Mouse (Mus musculus): Measurements from ENCODE around the gene Pole3. TPM values are rescaled to one million over a fixed set of nuclear protein-coding genes. Genes with fewer than 3 reads are reported as not detected.

Pole3 gene
- total and polyA plus RNA-seq, 3 experiments = 32.1 to 87.5 (median 69.8) TPM

DNA sequence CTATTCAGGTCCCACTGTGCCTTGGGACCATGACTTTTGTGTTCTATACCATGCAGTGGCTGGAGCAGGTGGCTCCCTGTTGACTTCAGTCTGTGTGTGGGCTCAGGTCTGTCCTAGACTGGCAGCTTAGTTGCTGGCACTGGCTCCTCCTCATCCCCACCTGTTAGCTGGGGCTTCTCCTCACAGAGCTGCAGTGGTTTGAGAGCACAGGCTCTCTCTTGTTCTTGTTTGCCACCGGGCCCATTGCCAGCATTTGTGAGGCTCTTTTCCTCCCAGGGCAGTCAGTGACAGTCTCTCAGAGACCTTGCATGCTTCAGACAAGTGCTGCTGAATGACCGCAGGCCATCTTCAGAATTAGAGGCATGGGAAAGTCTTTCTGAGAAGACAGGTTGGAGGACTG, 32.2 kb downstream of the Pole3 start:
- in situ Hi-C loops (cut with MboI; ENCODE audit: low pct_ligation_motif_present, low pct_unique_long_range_greater_than_20kb, low sequenced_read_pairs) = no loop called here

DNA sequence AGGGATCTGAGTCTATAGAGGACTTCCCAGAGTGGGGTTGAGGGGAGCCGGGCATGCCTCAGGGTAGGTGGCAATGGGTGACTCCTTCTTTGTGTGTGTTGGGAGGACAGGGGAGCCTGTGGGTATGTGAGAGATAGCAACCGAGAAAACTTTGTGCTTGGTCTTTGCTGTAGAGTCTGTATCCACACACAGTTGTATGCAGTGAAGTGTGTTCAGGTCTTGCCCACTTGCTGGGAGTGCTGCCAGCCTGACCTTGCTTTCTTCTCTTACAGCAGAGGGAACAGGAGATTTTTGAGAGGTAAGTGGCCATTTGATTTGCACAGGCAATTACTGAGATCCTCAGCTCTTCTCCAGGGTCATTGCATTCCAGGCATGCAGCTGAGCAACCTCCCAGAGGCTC, 37.0 kb downstream of the Pole3 start:
- in situ Hi-C loops (cut with MboI; ENCODE audit: low pct_ligation_motif_present, low pct_unique_long_range_greater_than_20kb, low sequenced_read_pairs) (no loop called here), dilution Hi-C loops (cut with MboI; ENCODE audit: extremely low pct_ligation_motif_present, extremely low pct_unique_long_range_greater_than_20kb, low sequenced_read_pairs) (no loop called here)
- no peak overlapping the region for H3K4me3 ChIP-seq (replicated peaks in 1 of 3; ENCODE audit: low read depth in 2 of 3, low read length in 2 of 3, poor library complexity in 1 of 3)
- no peak for DNase-seq (ENCODE audit: extremely low read depth)
- H3K9me3 ChIP-seq (replicated peaks; ENCODE audit: low read length) = no peaks in the 10 kb centered on the region
- H3K27ac ChIP-seq (ENCODE audit: insufficient read depth, low read depth) = no peak overlapping the region
- no peaks in the 10 kb centered on the region for H3K36me3 ChIP-seq (replicated peaks in 1 of 2; ENCODE audit: control insufficient read depth in 1 of 2, insufficient read depth in 1 of 2, low read length in 1 of 2)
- no peak for TF ChIP-seq SMC3 (IDR thresholded peaks at IDR 0.05; ENCODE audit: low read depth, low read length)
- no peak for TF ChIP-seq BHLHE40 (IDR thresholded peaks at IDR 0.05; ENCODE audit: low read depth, low read length)
- no peak for TF ChIP-seq ZNF384 (IDR thresholded peaks at IDR 0.05; ENCODE audit: low read depth, low read length)
- TF ChIP-seq RCOR1 (conservative IDR thresholded peaks at IDR 0.05; ENCODE audit: low read depth, low read length) = no peak
- no peak for TF ChIP-seq PAX5 (IDR thresholded peaks at IDR 0.05; ENCODE audit: low read length)
- TF ChIP-seq EP300 (IDR thresholded peaks at IDR 0.05; ENCODE audit: low read length) = no peak
- TF ChIP-seq NRF1 (IDR thresholded peaks at IDR 0.05; ENCODE audit: low read depth, low read length) = no peak
- no peak for TF ChIP-seq USF2 (conservative IDR thresholded peaks at IDR 0.05; ENCODE audit: low read depth, low read length)
- TF ChIP-seq USF1 (IDR thresholded peaks at IDR 0.05; ENCODE audit: low read depth, low read length) = no peak
- no peak for TF ChIP-seq UBTF (IDR thresholded peaks at IDR 0.05; ENCODE audit: low read depth, low read length)
- no peak for TF ChIP-seq MAFK (IDR thresholded peaks at IDR 0.05; ENCODE audit: insufficient replicate concordance, low read length)
- no peak for TF ChIP-seq TCF12 (IDR thresholded peaks at IDR 0.05; ENCODE audit: low read depth, low read length)
- no peak for TF ChIP-seq SIN3A (IDR thresholded peaks at IDR 0.05; ENCODE audit: low read length)
- TF ChIP-seq MYC (IDR thresholded peaks at IDR 0.05; ENCODE audit: low read depth, low read length) = no peak
- no peak for TF ChIP-seq MEF2A (IDR thresholded peaks at IDR 0.05; ENCODE audit: borderline replicate concordance, low read depth, low read length)
- TF ChIP-seq CHD1 (IDR thresholded peaks at IDR 0.05; ENCODE audit: low read depth, low read length) = no peak
- TF ChIP-seq CTCF (conservative IDR thresholded peaks at IDR 0.05 in 1 of 2, IDR thresholded peaks at IDR 0.05 in 1 of 2; ENCODE audit: low read depth in 2 of 2, low read length in 2 of 2) = no peak
- TF ChIP-seq MAZ (IDR thresholded peaks at IDR 0.05; ENCODE audit: low read depth, low read length) = no peak
- no peak overlapping the region for H3K9ac ChIP-seq (ENCODE audit: insufficient read depth, low read depth)
- H3K79me2 ChIP-seq (replicated peaks; ENCODE audit: control insufficient read depth, extremely low read depth, insufficient read depth, poor library complexity, severe bottlenecking) = no peaks in the 10 kb centered on the region
- no peaks in the 10 kb centered on the region for H3K27me3 ChIP-seq (replicated peaks)
- no peak overlapping the region for H3K4me2 ChIP-seq (ENCODE audit: insufficient read depth, low read depth, poor library complexity, severe bottlenecking)
- peaks cover 0 to 19% of the 10 kb centered on the region in 2 experiments; a peak in 2 of 4 replicates for H3K4me1 ChIP-seq (ENCODE audit: control insufficient read depth in 1 of 2, insufficient read depth in 2 of 2)

More for the DNA sequence above, 32.2 kb downstream of the Pole3 start:
- dilution Hi-C loops (cut with MboI; ENCODE audit: extremely low pct_ligation_motif_present, extremely low pct_unique_long_range_greater_than_20kb, low sequenced_read_pairs) = no loop called here
- Histone ChIP-seq H3K9me3 (replicated peaks; ENCODE audit: low read length) (no peaks in the 10 kb centered on the region), H3K4me3 (replicated peaks in 1 of 3; ENCODE audit: low read depth in 2 of 3, low read length in 2 of 3, poor library complexity in 1 of 3) (no peak overlapping the region), H3K27ac (ENCODE audit: insufficient read depth, low read depth) (no peak overlapping the region), H3K79me2 (replicated peaks; ENCODE audit: control insufficient read depth, extremely low read depth, insufficient read depth, poor library complexity, severe bottlenecking) (no peaks in the 10 kb centered on the region), H3K36me3 (replicated peaks in 1 of 2; ENCODE audit: control insufficient read depth in 1 of 2, insufficient read depth in 1 of 2, low read length in 1 of 2) (peaks cover 0 to 1% of the 10 kb centered on the region in 2 experiments), H3K27me3 (replicated peaks) (no peaks in the 10 kb centered on the region), H3K4me1 (ENCODE audit: control insufficient read depth in 1 of 2, insufficient read depth in 2 of 2) (peaks cover 2 to 4% of the 10 kb centered on the region in 2 experiments; a peak in 3 of 4 replicates), H3K4me2 (ENCODE audit: insufficient read depth, low read depth, poor library complexity, severe bottlenecking) (no peak overlapping the region), H3K9ac (ENCODE audit: insufficient read depth, low read depth) (no peak overlapping the region)
- DNase-seq (ENCODE audit: extremely low read depth) = no peak
- no peak for TF ChIP-seq JUND (conservative IDR thresholded peaks at IDR 0.05; ENCODE audit: low read depth, low read length)
- no peak for TF ChIP-seq JUN (IDR thresholded peaks at IDR 0.05; ENCODE audit: insufficient read depth, low read depth, low read length)
- no peak for TF ChIP-seq NELFE (IDR thresholded peaks at IDR 0.05; ENCODE audit: low read depth, low read length)
- no peak for TF ChIP-seq CHD2 (IDR thresholded peaks at IDR 0.05; ENCODE audit: low read length)
- no peak for TF ChIP-seq MAFK (IDR thresholded peaks at IDR 0.05; ENCODE audit: insufficient replicate concordance, low read length)
- TF ChIP-seq ZC3H11A (IDR thresholded peaks at IDR 0.05; ENCODE audit: low read depth, low read length) = no peak
- TF ChIP-seq NRF1 (IDR thresholded peaks at IDR 0.05; ENCODE audit: low read depth, low read length) = no peak
